Mouse (Mus musculus) ovary, adult 18-20 months (tissue): Measurements from ENCODE around the gene Ttc19.

Experiments used
- DNase-seq: peaks from one replicate; pipeline ENCODE4 v3.0.0; 2022; ENCODE audit warnings: low spot score, mixed read lengths

Ttc19 gene

GRCm38 (mm10) chr11:62280675-62281600 lies at the start of gene Ttc19, which contains the start of gene Zswim7:
Gene Ttc19 (plus strand): TSS chr11:62281473.
Gene Zswim7 (minus strand): TSS chr11:62281375.
- DNase-seq: peak; percentile 86

- DNase-seq: no peak
Measured at GRCm38 (mm10) chr11:62240631-62241261, 40.5 kb upstream of the Ttc19 start.

DNA sequence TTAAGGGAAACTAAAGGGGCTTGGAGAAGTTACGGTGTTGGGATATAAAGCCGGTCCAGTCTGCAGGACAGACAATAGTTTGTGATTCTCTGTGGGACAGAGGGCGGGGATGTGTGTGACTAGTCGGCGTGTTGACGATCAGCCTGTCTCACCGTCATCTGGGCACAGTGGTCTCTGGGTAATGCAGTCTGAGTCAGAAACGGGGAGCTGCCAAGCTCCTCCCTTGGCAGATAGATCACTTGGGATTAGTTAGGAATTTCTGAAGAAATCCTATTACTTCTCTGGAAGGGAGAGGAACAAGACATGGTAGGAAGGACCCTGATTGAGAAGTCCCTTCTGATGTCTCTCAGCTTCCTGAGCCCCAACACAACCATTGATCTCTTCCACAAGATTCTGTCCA lies 37.4 kb upstream of the Ttc19 start:
- DNase-seq: no peak

DNA sequence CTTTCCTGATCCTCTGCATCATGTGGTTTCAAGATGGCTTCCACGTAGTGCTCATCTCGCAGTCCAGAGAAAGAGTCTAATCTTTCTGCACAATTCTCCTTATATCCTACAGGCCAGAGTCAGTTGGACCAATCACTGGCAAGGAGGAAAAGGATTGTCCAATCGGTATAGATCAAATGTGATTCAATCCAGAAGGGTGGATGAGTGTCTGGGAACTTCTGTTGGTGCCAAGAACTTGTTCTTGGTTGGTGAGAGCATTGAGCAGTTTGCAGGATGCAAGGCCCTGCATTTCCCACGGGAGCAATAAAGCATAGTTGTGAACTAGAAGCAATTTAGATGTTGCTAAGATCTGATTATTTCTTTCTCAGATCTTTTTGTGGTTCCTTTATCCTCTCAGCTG lies 36.8 kb upstream of the Ttc19 start:
- no peak for DNase-seq

- DNase-seq: no peak
Measured at GRCm38 (mm10) chr11:62247759-62248400, 33.4 kb upstream of the Ttc19 start.

DNA sequence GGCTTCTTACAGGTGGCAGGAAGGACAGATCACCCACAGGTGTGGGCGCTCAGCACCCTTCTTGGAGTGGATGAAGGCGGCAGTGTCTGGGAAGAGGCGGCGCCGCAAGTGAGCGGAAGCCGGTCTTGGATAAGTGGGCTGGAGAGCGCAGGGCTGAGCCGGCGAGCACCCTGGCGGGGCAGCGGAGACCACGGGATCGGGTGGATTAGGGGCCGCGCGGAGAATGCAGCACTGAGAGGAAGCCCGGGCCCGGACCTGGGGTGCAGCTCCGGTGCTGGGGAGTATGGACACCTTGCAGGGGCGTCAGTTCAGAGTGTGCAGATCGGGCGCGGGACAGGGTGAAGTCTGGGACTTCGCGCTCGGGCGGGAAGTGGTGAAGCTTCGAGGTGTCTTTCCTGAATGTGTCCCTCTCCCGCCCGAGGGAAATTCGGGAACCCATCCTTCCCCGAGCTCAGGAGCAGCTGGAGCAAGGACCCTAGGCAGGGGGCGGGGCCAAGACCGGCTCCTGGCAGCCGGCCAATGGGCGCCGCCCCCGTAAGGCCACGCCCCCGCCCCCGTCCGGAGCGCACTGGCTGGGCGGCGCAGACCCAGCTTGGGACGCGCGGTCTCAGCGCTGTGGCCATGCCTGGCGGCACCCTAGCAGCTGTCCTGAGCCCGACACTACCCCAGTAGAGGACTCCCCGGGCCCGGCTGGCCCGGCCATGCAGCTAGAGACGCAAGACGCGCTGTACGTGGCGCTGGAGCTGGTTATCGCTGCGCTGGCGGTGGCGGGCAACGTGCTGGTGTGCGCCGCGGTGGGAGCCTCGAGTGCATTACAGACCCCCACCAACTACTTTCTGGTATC lies 32.6 kb upstream of the Ttc19 start, which contains the start of gene Adora2b:
Adora2b (plus strand) TSS at position 584 of the 844 bp plus-strand sequence.
- DNase-seq: peak; percentile 35

DNA sequence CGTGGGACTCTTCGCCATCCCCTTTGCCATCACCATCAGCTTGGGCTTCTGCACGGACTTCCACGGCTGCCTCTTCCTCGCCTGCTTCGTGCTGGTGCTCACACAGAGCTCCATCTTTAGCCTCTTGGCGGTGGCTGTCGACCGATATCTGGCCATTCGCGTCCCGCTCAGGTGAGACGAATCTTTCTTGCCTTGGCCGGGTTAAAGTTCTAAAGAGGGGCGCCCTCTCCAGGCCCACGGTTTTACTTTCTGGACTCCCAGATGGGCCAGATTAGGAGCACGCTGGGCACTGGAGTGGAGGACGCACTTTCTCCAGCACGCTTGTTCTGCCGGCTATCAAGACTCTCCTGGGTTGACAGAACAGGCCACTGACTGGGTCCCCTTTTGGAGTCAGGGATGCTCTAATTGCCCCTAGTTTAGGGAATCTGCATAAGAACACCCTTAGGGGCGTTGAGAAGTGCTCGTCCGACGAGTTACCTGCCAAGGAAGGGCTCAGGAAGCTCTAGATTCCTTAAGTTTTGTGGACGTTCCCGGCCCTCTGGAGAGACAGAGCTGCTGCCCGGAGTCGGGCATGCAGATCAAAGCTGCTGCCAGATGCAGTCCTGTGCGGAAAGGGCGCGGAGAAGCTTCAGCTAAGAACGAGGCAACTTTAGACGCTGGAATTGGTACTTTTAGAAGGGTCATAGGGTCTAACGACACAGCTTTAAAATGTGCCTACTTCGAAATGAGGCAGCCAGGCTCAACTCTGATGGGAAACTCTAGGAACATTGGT lies 31.8 kb upstream of the Ttc19 start:
- no peak for DNase-seq

- no peak for DNase-seq
Measured at GRCm38 (mm10) chr11:62251047-62251446, 30.2 kb upstream of the Ttc19 start.

DNA sequence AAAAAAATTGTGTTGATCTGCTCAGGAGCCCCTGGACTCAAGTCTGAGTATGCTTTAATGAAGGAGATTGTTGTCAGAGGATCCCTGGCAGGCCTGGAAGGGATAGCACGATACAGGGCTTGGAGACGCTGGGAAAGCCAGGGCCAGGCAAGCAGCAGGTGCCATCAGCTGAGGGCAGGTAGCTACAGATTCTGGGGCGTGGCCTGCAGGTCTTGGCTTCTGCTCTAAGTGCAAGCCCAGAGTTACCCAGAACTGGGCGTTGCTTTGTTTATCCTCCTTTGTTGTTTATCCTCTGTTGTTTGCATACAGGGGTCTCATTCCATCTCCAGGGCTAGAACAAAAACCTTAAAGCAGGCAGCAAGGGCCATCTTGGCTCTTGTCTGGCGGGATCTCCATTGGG lies 27.9 kb upstream of the Ttc19 start:
- DNase-seq: no peak

DNA sequence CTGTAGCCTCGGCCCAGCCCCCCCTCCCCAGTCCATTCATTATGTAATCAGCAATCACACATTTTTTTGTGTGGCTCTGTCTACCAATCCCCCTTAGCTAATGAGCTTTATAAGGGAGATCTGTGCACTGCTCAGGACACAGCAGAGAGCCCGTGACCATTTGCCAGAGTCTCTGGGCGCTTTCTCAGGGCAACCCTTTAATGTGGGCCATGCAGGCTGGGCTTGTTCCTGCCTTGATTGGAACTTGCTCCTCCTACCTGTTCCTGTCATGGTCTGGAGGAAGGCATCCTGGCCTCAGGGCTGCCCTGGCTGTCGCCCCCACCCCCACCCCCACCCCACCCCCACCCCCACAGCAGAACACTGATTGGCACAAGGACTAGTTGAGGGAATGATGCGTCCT lies 22.1 kb upstream of the Ttc19 start:
- no peak for DNase-seq

DNA sequence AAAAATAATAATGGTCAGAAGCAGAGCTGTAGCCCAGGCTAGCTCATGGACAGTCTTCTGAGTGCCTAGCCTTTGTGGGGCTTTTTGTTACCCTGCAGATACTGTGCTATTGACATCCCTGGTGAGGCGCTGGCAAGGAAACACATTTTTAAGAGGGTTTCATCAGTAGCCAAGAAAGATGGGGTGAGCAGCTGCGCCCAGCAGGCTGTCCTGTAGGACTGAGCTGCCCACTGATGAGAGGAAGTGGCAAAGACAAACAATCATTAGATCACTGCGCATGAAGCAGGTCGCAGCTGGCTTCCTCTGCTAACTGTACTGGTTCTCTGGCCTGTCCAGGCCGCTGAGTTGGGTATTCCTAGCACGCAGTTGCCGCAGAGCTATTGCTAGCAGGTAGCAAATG lies 17.7 kb upstream of the Ttc19 start:
- DNase-seq: no peak

DNA sequence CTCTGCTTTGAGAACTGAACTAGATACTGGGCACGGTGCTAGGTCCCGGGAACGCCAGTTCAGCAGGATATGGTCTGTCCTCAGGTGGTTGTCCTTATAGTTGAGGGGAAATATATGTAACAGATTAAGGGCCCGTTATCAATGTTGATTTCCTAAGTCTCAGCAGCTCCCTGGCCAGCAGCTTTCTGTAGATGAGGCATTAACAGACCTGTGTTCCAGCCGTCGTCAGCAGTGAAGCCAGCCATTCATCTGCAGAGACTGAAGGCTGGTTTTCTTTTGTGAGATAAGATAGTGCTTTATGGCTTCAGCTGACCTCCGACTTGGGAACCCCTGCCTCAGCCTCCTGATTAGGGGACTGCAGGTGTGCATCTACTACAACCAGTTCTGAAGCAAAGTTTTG lies 17.3 kb upstream of the Ttc19 start:
- DNase-seq: no peak

DNA sequence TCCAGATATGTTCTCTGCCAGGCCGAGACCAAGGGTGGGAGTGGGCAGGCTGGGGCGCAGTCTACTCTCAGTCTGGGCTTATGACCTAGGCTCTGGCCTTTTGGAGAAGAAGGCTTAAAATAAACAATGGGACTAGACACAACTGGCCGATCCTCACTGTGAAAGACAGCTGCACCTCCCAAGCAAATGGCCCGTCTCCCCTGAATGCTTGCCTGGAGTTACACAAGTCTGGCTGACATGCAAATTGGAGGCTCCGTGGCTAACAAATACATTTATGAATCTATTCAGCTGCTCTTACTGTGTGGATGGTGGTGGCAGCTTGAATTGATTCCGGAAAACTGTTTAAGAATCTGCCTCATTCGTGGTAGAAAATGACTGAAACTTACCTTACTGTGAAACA lies 15.6 kb upstream of the Ttc19 start:
- no peak for DNase-seq

DNA sequence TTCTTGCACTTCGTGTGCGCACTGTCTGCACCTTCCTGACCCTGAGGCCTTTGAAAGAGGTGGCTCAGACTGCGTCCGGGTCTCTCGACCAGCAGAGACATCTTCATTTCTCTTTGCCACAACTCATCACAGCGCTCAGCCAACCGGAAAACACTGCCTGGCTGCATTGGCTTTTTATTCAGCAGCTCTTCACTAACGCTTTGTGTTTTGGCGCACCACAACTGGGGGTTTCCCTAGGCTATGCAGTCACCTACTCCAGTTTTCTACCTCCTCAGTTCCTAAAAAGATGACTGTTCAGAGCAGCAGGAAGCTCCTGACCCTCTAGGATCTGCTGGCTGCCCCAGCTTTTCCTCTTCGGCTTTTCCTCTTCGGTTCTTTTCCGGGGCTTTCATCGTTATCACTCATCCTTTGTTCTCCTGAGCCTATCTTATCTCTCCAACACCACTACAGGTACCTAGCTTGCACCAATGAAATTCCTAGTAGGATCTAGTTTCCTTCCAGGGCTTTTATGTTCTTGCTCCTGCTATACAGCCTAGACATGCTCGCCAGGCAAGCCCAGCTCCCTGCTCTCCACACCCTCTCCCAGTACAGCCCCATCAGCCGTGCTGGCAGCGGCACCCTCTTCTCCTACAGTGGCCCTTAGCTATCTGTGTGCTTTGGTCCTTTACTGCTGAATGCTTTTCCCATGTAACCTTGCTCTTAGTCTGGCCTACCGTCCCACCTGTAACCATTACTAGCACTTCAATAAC lies 14.6 kb upstream of the Ttc19 start:
- no peak for DNase-seq

- no peak for DNase-seq
Measured at GRCm38 (mm10) chr11:62268381-62268780, 12.9 kb upstream of the Ttc19 start.

DNA sequence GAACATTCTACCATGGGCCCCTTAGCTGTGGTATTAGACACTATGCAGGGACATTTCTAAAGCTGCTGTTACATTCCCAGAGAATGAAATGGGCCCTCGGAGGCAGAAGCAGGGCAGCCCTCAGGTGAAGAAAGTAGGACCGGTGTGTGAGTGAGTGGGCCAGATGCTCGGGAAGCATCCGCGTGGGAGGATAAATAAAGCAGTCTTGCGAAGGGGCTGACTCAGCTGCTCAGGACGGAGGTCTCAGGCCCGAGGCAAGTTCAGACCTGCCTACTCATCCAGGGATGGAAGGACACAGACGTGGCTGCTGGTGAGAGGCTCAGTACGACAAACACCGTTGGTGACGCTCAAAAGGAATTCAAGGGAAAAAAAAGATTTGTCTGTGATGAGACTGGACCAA lies 12.2 kb upstream of the Ttc19 start:
- DNase-seq: no peak

DNA sequence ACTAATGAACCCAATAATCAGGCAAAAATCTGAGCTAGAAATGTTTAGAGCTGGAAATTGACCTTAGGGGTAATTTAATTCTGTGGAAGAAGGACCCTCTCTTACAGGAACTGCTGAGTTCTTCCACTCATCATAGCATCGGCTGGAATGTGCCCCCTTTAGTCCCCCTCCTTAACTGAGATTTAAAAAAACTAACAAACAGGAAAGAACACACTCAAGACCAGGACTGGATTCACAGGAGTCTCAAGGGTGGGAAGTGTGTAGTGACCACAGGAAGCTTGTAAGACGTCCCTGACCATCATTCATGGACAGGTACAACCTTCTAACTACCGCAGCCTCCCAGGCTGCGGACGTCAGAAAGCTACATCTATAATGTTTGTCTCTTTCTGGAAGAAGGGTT lies 10.4 kb upstream of the Ttc19 start:
- DNase-seq: no peak

GRCm38 (mm10) chr11:62277086-62277485 lies 4.2 kb upstream of the Ttc19 start:
- DNase-seq: no peak

GRCm38 (mm10) chr11:62278027-62278426 lies 3.2 kb upstream of the Ttc19 start:
- no peak for DNase-seq

DNA sequence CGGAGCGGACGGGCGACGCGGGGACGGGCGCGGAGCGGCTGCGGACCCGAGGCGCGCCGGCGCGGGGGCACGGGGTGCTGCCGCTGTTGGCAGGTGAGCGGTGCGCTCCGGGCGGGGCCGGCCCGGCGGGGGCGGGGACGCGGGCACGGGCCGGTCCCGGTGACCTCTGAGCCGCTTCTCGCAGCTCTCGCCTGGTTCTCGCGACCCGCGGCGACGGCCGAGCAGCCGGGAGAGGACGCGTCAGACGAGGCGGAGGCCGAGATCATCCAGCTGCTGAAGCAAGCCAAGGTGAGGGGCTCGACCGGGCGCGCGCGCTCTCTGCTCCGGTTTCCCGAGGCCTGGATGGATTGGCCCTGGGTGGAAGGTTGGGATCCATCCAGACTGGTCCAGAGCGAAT lies 326 bp downstream of the Ttc19 start:
- no peak for DNase-seq
